Mouse (Mus musculus) embryonic fibroblast, embryonic 13.5 days (primary cell): Measurements from ENCODE around the gene Phf21a.

ENCODE experiments used
- CTCF ChIP-seq: IDR thresholded peaks from 2 replicates; pipeline ENCODE4 v1.5.1; 2011; ENCODE audit warnings: mild to moderate bottlenecking, control low read depth, low read length, moderate library complexity, borderline replicate concordance; ENCODE audit not compliant: insufficient read depth
- POLR2A ChIP-seq: IDR thresholded peaks from 2 replicates; pipeline ENCODE4 v1.6.1; 2011; ENCODE audit warnings: low read depth, mild to moderate bottlenecking, control low read depth, low read length, moderate library complexity

- TF ChIP-seq CTCF (no peak), POLR2A (no peak)
These were observed 294.7 kb downstream of the Phf21a start for GRCm38 (mm10) chr2:92387646-92388045.
